ENCODE assay signal across 17 mouse cellular contexts in the genomic region with DNA sequence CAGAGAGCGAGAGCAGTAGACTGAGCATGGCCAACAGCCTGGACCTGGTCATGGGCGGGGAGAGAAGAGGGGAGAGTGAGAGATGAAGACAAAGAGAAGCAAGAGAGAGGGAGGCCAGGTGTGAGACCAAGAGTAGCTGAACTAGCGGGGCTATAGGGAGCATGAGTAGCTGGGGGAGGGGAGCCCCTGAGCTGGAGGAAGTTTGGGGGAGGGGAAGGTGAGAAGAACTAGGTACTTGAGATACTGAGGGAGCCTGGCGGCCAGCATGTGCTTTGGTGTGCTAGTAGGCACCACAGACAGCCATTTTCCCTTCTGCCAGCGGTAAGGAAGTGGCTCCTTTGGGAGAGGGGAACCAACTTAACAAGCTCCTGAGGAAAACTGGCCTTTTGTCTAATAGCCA. TPM values are rescaled to one million over a fixed set of nuclear protein-coding genes. Genes with fewer than 3 reads are reported as not detected.
DNase-seq lines count a peak whose midpoint lies in the region; ATAC-seq lines count a peak whose summit lies in the region.
"Had no signal": no experiment of that assay in that cellular context is flagged by ENCODE, and none has a peak within 500 bp of the region (broad histone marks: within the 10 kb centered on the region; RNA-seq: fewer than 3 reads in every experiment).

No protein-coding gene starts in this region.

- no peaks in the 10 kb centered on the region for H3K9me3 ChIP-seq in heart, embryonic 15.5 days (replicated peaks)
- H3K9me3 ChIP-seq: hindbrain, embryonic 10.5 days; lung, embryonic 15.5 days; neural tube, embryonic 12.5 days; stomach, embryonic 15.5 days had no signal

- H3K4me3 ChIP-seq in heart, embryonic 15.5 days = no peak overlapping the region
- H3K4me3 ChIP-seq: erythroblast, embryonic 14.5 days; hindbrain, embryonic 10.5 days; lung, embryonic 15.5 days; neural tube, embryonic 12.5 days; stomach, embryonic 15.5 days had no signal

- no peaks in the 10 kb centered on the region for H3K27me3 ChIP-seq in heart, embryonic 15.5 days
- H3K27me3 ChIP-seq: lung, embryonic 15.5 days; neural tube, embryonic 12.5 days; stomach, embryonic 15.5 days had no signal

- intact Hi-C loops in heart, postnatal 10 days (cut with DNase I) = no loop called here

- no peak overlapping the region for H3K4me2 ChIP-seq in heart, embryonic 15.5 days
- H3K4me2 ChIP-seq: lung, embryonic 15.5 days; neural tube, embryonic 12.5 days; stomach, embryonic 15.5 days had no signal

- no peak for ATAC-seq in heart, embryonic 15.5 days (replicated peaks; ENCODE audit: insufficient number of reproducible peaks, insufficient read depth, low FRiP score, low read depth)
- ATAC-seq in neutrophil, adult 5-6 weeks (ENCODE audit: extremely low read depth, insufficient number of reproducible peaks, low FRiP score, poor library complexity, severe bottlenecking) = peak; percentile 27

- 52% methylated on average over 5 of the region's 5 CpGs for WGBS in heart, embryonic 15.5 days

- no peak overlapping the region for H3K9ac ChIP-seq in heart, embryonic 15.5 days
- H3K9ac ChIP-seq: lung, embryonic 15.5 days; neural tube, embryonic 12.5 days; stomach, embryonic 15.5 days had no signal

- H3K27ac ChIP-seq in heart, embryonic 15.5 days = peak overlapping the region; percentile 1; the same call in 1 of the 2 replicates
- H3K27ac ChIP-seq: hindbrain, embryonic 10.5 days; lung, embryonic 15.5 days; neural tube, embryonic 12.5 days had no signal

- 0 out of 2 replicates have a peak, but pooled peaks cover 2% of the 10 kb centered on the region for H3K4me1 ChIP-seq in heart, embryonic 15.5 days (replicated peaks)
- H3K4me1 ChIP-seq: hindbrain, embryonic 10.5 days; lung, embryonic 15.5 days; neural tube, embryonic 12.5 days had no signal

- no peak for DNase-seq in heart, postnatal 10 days
- peak; percentile 62 to 64 for DNase-seq in spleen, postnatal 36 days (ENCODE audit: low spot score in 2 of 2)
- no peak for DNase-seq in spleen, adult 12 weeks (ENCODE audit: low spot score)
- no peak for DNase-seq in left cerebral cortex, adult 8-10 months (ENCODE audit: low spot score in 2 of 2)
- DNase-seq in ovary, postnatal 14 days (ENCODE audit: low spot score) = no peak
- no peak for DNase-seq in Muller cell, postnatal 12 days (ENCODE audit: inconsistent ontology term)
- DNase-seq: heart, adult 18-20 months; kidney, postnatal 4 days; midbrain, embryonic 14.5 days had no signal

- peaks cover 39% of the 10 kb centered on the region for H3K36me3 ChIP-seq in heart, embryonic 15.5 days

RNA-seq across cellular contexts. Expression of gene Cep89, which starts 18.4 kb away (rescaled TPM):
- polyA plus RNA-seq in heart, embryonic 15.5 days (2015; fragmentation: Nextera tagmentation; extraction: Ambion mirVana) = 36.9 and 41.7 TPM in 2 replicates
- total RNA-seq in heart, postnatal 10 days (2021) = 10 to 100 TPM; 16.0 to 18.4 TPM
- 48.5 and 51.8 TPM in 2 replicates for total RNA-seq in neutrophil, adult 5-6 weeks (2017)
- total RNA-seq in left cerebral cortex, adult 8-10 months (2022) = 10 to 100 TPM; 13.7 to 19.8 (median 19.0) TPM

RNA-seq across cellular contexts. Expression of gene Faap24, which starts 18.6 kb away (rescaled TPM):
- 12.1 and 13.6 TPM in 2 replicates for polyA plus RNA-seq in heart, embryonic 15.5 days (2015; fragmentation: Nextera tagmentation; extraction: Ambion mirVana)
- 1 to 10 TPM; 3.8 to 4.6 TPM for total RNA-seq in heart, postnatal 10 days (2021)
- total RNA-seq in neutrophil, adult 5-6 weeks (2017) = 11.2 and 14.1 TPM in 2 replicates
- total RNA-seq in left cerebral cortex, adult 8-10 months (2022) = 1 to 10 TPM; 4.9 to 7.6 (median 6.5) TPM

RNA-seq across cellular contexts. Expression of gene Slc7a9, which starts 33.4 kb away (rescaled TPM):
- polyA plus RNA-seq in heart, embryonic 15.5 days (2015; fragmentation: Nextera tagmentation; extraction: Ambion mirVana) = 0.27 and 0.42 TPM in 2 replicates
- not detected for total RNA-seq in heart, postnatal 10 days (2021)
- not detected in 2 replicates for total RNA-seq in neutrophil, adult 5-6 weeks (2017)
- total RNA-seq in left cerebral cortex, adult 8-10 months (2022) = not detected
- total RNA-seq: heart, adult 18-20 months had no signal
- polyA plus RNA-seq: C2C12; midbrain, embryonic 14.5 days; neural tube, embryonic 12.5 days had no signal

Comparison
In these comparisons a context has a peak if more than half of its experiments do, and no peak if none do; other contexts are left out.
1. DNase-seq: peak in spleen, postnatal 36 days (2 of 2); none in heart, postnatal 10 days (0 of 2), spleen, adult 12 weeks (single experiment), left cerebral cortex, adult 8-10 months (0 of 2), ovary, postnatal 14 days (single experiment) and Muller cell, postnatal 12 days (single experiment).